Mouse (Mus musculus) cerebellum, adult 11-12 months (tissue): ENCODE measurements at regions not wholly inside any gene's neighbourhood (a gene's known extent, or its start where the extent isn't known, plus 50 kb on each side); places are given as distances from the start of the nearest gene placed in this dataset.

Source experiments
- DNase-seq: peaks from one replicate; pipeline ENCODE4 v3.0.0; 2022

DNA sequence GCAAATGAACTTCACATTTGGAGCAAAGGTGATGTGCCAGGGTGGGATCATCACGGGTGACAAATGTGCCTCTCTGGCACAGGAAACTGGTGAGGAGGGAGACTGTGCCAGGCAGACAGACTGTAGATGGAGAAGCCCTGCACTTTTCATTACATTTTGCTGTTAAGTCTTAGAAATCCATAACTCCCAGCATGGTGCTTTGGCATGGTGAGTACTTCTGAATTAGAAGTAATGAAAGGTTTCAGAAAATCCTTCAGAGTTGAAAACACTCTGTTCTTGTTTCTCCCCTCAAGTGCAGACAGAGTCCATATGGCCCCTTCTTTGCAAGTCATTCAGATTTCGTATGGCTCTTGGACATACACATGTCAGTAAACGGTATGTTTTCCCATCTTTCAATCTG, 528.2 kb downstream of the Kctd8 start:
- DNase-seq, result peak; percentile 2

DNA sequence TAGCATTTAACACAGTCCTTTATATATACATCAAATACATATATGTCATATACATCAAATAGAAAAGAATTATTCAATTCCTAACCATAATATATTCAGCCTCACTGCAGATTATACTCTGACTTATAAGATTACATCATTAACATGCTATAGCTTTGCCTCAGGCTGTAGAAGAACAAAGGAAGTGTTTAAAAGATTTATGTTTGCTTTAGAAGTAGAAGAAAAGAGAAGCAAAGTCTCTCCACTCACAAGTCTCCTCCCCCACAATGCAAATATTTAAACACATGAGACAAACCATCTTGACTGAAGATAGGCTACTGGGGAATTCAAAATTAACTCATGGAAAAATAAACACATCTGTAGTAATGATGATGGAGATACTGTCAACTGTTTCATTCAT, 531.5 kb downstream of the Kctd8 start:
- no peak for DNase-seq
